Mouse (Mus musculus) stomach, embryonic 14.5 days (tissue): ENCODE data around the gene Neurod2. TPM values are rescaled to one million over a fixed set of nuclear protein-coding genes. Genes with fewer than 3 reads are reported as not detected.
A peak's percentile ranks its signal among the peaks of the same experiment; 100 is the strongest.

ENCODE experiments used
- ATAC-seq: fragments of 200-750 bp; cut with Nextera tagmentation; 2 replicates; pipeline ENCODE4 v1.8.0; 2017; ENCODE audit warnings: low read depth, moderate TSS enrichment; ENCODE audit not compliant: insufficient number of reproducible peaks, insufficient read depth, low FRiP score
- H3K27ac ChIP-seq: fragments of 300-500 bp; sonication (generic); 2 replicates; pipeline ENCODE4 v1.5.1; 2014; ENCODE audit warnings: mild to moderate bottlenecking, low read length, moderate library complexity, mixed read lengths
- H3K27me3 ChIP-seq: fragments of 300-500 bp; sonication (generic); 2 replicates; pipeline ENCODE4 v1.6.1; 2014; ENCODE audit warnings: low read length, control low read depth, mixed read lengths; ENCODE audit not compliant: control insufficient read depth, insufficient read depth
- H3K36me3 ChIP-seq: fragments of 300-500 bp; sonication (generic); 2 replicates; pipeline ENCODE4 v1.6.1; 2014; ENCODE audit warnings: mild to moderate bottlenecking, control low read depth, low read length, moderate library complexity, mixed read lengths; ENCODE audit not compliant: control insufficient read depth, insufficient read depth
- H3K4me1 ChIP-seq: fragments of 300-500 bp; sonication (generic); 2 replicates; pipeline ENCODE4 v1.6.1; 2014; ENCODE audit warnings: low read length, control low read depth, mixed read lengths; ENCODE audit not compliant: control insufficient read depth, insufficient read depth
- H3K4me2 ChIP-seq: fragments of 300-500 bp; sonication (generic); replicated peaks from 2 replicates; pipeline ENCODE4 v1.6.1; 2014; ENCODE audit warnings: low read depth, low read length, control low read depth
- H3K4me3 ChIP-seq: fragments of 300-500 bp; sonication (generic); 2 replicates; pipeline ENCODE4 v1.5.1; 2014; ENCODE audit warnings: low read depth, low read length, control low read depth
- H3K9ac ChIP-seq: fragments of 300-500 bp; sonication (generic); replicated peaks from 2 replicates; pipeline ENCODE4 v1.6.1; 2014; ENCODE audit warnings: low read depth, mild to moderate bottlenecking, control low read depth, low read length, moderate library complexity, mixed read lengths
- H3K9me3 ChIP-seq: fragments of 300-500 bp; sonication (generic); 2 replicates; pipeline ENCODE4 v1.6.1; 2016; ENCODE audit warnings: low read depth, low read length, control low read depth; ENCODE audit not compliant: control insufficient read depth
- WGBS: fragments of 180-500 bp; shearing (Covaris S2); extraction: QIAGEN DNeasy Blood & Tissue Kit; methylation state at CpG from one replicate; pipeline ENCODE4 v1.1.7; 2014; 5-methylcytosine and 5-hydroxymethylcytosine counted together
- polyA plus RNA-seq: library from polyadenylated mRNA; unstranded; fragments of >200 nt; fragmentation: Nextera tagmentation; extraction: Ambion mirVana; gene quantifications from 2 replicates; pipeline ENCODE4 v1.2.1, GENCODE M21; 2014

The Neurod2 gene
- polyA plus RNA-seq, 1 experiment from 2014 or later, result not detected

- Histone ChIP-seq H3K27ac (peak overlapping the region; percentile 91), H3K27me3 (no peaks in the 10 kb centered on the region), H3K9me3 (no peaks in the 10 kb centered on the region), H3K4me3 (peak overlapping the region; percentile 58), H3K36me3 (no peaks in the 10 kb centered on the region), H3K4me1 (peaks cover 29% of the 10 kb centered on the region), H3K4me2 (peak overlapping the region; percentile 71), H3K9ac (peak overlapping the region; percentile 18; the same call in 1 of the 2 replicates)
- 8% methylated on average over 13 of the region's 13 CpGs for WGBS
- ATAC-seq, result no peak; the same call in none of the 2 replicates
Observed at GRCm38 (mm10) chr11:98357396-98358160, 28.1 kb upstream of the Neurod2 start.

DNA sequence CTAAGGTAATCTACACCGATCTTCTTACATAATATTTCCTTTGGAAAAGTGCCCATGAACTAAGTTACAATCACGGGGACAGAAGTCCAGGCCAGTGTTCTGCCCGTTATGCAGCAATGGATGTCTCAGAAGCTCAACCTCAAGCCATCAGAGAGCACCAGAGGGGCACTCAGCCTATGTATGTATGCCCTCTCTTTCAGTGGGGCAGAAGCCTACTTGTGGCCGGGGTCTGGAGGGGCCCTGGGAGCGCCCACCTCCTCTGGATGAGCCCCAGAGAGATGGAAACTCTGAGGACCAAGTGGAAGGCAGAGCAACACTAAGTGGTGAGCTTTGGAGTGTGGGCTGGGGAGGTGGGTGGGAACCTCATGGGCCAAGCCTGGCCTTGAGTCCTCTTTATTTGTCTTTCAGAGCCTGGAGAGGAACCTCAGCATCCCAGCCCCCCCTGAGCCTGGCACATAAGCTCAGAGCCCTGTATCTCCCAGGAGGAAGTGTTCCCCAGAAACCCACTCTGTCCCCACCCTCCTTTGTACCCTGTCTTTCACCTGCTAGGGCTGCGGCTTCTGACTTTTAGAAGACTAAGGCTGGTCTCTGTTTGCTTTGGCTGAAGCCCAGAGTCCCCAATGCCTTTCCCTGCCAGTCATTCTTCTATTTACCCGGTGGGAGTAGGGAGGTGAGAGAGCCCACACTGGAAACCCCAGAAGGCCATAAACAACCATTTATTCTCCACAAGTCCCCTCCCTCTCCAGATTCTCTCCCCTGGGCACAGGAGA, 27.4 kb upstream of the Neurod2 start:
- peak; percentile 56 for ATAC-seq
- WGBS, result 65% methylated on average over 7 of the region's 7 CpGs

DNA sequence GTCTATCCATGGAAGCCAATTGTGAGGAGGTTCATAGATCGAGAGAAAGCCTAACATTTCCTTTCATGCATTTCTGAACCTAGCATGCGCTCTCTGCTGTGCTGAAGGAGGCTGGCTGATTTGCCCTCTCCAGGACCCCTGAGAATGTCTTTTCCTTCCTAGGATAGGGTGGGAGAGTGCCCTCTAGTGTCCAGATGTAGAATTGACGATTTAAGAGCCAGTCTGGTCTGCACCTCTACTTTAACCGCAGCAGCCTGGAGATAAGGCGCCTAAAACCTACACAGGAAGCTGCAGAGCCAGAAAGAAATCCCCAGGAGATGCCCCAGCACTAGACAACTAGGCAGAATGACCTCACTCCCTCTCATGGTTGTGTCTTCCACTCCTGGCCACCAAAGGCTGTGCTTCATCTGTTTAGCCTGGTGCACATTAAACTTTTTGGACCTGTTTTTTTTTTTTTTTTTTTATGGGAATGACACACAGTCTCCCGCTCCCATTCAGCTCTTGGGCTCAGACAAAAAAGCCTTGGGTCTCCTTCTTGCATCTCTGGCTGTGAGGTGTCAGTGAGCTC, 26.4 kb upstream of the Neurod2 start:
- Histone ChIP-seq H3K4me2 (no peak overlapping the region), H3K36me3 (no peaks in the 10 kb centered on the region), H3K27ac (peak overlapping the region; percentile 91; the same call in 1 of the 2 replicates), H3K4me3 (no peak overlapping the region), H3K27me3 (peaks cover 9% of the 10 kb centered on the region; the same call in 1 of the 2 replicates), H3K9me3 (no peaks in the 10 kb centered on the region), H3K9ac (no peak overlapping the region), H3K4me1 (peaks cover 29% of the 10 kb centered on the region)
- 9% methylated on average over 6 of the region's 6 CpGs for WGBS
- no peak for ATAC-seq

More for the DNA sequence above, 27.4 kb upstream of the Neurod2 start:
- H3K27ac ChIP-seq, result peak overlapping the region; percentile 91
- peaks cover under 1% of the 10 kb centered on the region; the same call in 1 of the 2 replicates for H3K27me3 ChIP-seq
- H3K36me3 ChIP-seq, result no peaks in the 10 kb centered on the region
- 0 out of 2 replicates have a peak overlapping the region, but pooled peaks have one; percentile 58 for H3K4me3 ChIP-seq
- peaks cover 29% of the 10 kb centered on the region for H3K4me1 ChIP-seq
- H3K9ac ChIP-seq, result peak overlapping the region; percentile 18; the same call in 1 of the 2 replicates
- no peaks in the 10 kb centered on the region for H3K9me3 ChIP-seq
- peak overlapping the region; percentile 71; the same call in 1 of the 2 replicates for H3K4me2 ChIP-seq

GRCm38 (mm10) chr11:98354445-98354844, 25.0 kb upstream of the Neurod2 start:
- no peak overlapping the region for H3K4me3 ChIP-seq
- H3K9me3 ChIP-seq, result no peaks in the 10 kb centered on the region
- peaks cover 22% of the 10 kb centered on the region for H3K27me3 ChIP-seq
- no peak overlapping the region for H3K27ac ChIP-seq
- no peak overlapping the region for H3K9ac ChIP-seq
- no peak overlapping the region for H3K4me2 ChIP-seq
- ATAC-seq, result no peak
- H3K4me1 ChIP-seq, result peaks cover 23% of the 10 kb centered on the region
- WGBS, result 65% methylated on average over 14 of the region's 14 CpGs
- H3K36me3 ChIP-seq, result no peaks in the 10 kb centered on the region

- Histone ChIP-seq H3K4me2 (no peak overlapping the region), H3K9me3 (no peaks in the 10 kb centered on the region), H3K9ac (no peak overlapping the region), H3K4me3 (no peak overlapping the region), H3K4me1 (peaks cover 21% of the 10 kb centered on the region; the same call in 1 of the 2 replicates), H3K27me3 (peaks cover 28% of the 10 kb centered on the region), H3K27ac (no peak overlapping the region), H3K36me3 (no peaks in the 10 kb centered on the region)
- ATAC-seq, result no peak
- WGBS, result 30% methylated on average over 8 of the region's 8 CpGs
Observed at GRCm38 (mm10) chr11:98353651-98354211, 24.3 kb upstream of the Neurod2 start.

- Histone ChIP-seq H3K27me3 (peaks cover 38% of the 10 kb centered on the region), H3K27ac (no peak overlapping the region)
- WGBS, result 65% methylated on average over 18 of the region's 18 CpGs
Observed at GRCm38 (mm10) chr11:98352272-98352990, 23.0 kb upstream of the Neurod2 start.

GRCm38 (mm10) chr11:98349308-98349707, 19.9 kb upstream of the Neurod2 start:
- H3K9me3 ChIP-seq, result no peaks in the 10 kb centered on the region
- peak overlapping the region; percentile 50; the same call in 1 of the 2 replicates for H3K4me3 ChIP-seq
- peak overlapping the region; percentile 86 for H3K4me2 ChIP-seq
- no peaks in the 10 kb centered on the region for H3K36me3 ChIP-seq
- H3K4me1 ChIP-seq, result peaks cover 8% of the 10 kb centered on the region; the same call in 1 of the 2 replicates
- H3K27ac ChIP-seq, result no peak overlapping the region
- WGBS, result 6% methylated on average over 9 of the region's 9 CpGs
- H3K27me3 ChIP-seq, result peaks cover 53% of the 10 kb centered on the region
- ATAC-seq, result no peak
- H3K9ac ChIP-seq, result no peak overlapping the region

More at GRCm38 (mm10) chr11:98352272-98352990, 23.0 kb upstream of the Neurod2 start:
- Histone ChIP-seq H3K4me1 (peaks cover 21% of the 10 kb centered on the region; the same call in 1 of the 2 replicates), H3K4me3 (no peak overlapping the region), H3K9me3 (no peaks in the 10 kb centered on the region), H3K9ac (no peak overlapping the region; the same call in 1 of the 2 replicates), H3K4me2 (no peak overlapping the region), H3K36me3 (no peaks in the 10 kb centered on the region)
- ATAC-seq, result no peak
